Mouse (Mus musculus) ZHBTc4 (cell line): ENCODE measurements around the gene Cldn11.

Experiments
- DNase-seq: peaks from one replicate; pipeline ENCODE4 v3.0.0-alpha.2; 2011; ENCODE audit warnings: low read depth, low spot score

Cldn11 gene

DNA sequence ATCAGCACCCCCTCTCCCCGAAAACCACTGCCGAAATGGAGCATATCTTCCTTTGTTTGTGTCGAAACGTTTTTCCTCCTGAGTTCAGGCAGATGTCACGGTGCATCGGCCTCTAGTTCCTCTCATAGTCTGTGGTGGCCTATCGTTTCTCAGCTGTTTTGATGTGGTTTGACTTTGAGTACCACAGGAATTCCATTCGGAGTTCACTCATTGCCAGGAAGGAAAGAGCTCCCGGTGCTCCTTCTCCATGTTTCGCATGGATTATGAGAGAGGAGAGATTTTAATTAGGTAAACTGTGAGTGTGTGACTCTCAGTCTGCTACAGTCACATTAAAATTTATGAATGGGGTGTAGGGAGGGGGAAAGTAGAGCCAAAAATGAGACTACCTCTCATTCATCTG lies 10.3 kb downstream of the Cldn11 start:
- no peak for DNase-seq

GRCm38 (mm10) chr3:31161336-31161735 lies 11.6 kb downstream of the Cldn11 start:
- no peak for DNase-seq

DNA sequence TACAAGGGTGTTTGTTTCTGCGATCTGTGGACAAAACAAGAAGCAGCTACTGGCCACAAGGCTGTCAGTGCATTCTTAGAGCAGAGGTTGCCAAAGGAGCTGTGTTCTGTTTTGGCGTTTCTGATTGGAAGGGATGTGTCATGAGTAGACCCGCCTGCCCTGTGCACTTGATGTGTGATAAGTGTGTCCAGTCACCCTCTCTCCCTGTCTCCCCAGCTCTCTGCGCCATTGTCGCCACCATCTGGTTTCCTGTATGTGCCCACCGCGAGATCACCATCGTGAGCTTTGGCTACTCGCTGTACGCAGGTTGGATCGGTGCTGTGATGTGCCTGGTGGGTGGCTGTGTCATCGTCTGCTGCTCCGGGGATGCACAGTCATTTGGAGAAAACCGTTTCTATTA lies 13.1 kb downstream of the Cldn11 start:
- DNase-seq, result peak; percentile 29

DNA sequence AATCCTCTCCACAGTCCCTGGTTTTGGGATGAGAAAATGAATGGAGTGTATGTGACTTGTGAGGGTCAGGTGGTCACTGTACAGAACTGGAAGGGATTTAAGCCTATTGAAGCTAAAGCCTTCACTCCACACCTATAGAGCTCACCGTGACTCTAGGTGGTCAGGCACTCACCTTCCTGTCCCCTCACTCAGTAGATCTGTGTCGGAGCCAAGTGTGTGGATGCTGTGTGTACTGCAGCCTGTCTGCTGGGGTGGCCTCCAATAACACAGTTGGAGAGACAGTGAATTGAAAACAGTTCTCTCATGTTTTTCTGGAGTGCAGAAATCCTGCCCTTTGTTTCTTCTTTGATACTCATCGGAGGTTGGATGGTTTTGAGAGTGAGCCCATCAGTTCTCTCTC lies 16.1 kb downstream of the Cldn11 start:
- no peak for DNase-seq

DNA sequence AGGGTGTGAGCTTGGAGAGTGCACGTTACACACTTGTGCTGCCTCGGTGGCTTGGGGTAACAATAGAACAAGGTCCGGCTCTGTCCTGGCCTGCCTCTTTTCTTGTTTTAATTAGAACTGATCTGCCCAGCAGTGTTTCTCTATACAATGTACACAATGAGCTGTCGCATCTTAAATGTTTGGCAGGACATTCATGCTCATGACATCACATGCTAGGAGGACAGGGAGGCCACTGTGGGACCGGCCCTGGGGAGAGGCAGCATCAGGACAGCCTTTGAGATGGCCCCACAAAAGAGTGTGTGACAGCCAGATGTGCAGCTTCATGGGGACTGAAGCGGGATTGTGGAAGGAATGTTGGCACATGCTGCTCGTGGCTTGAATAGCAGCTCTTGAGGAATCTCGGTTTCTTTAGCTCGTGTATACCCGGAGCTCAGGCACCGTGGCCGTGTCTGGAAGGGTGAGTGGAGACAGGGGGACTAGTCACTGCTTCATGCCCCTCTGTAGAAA lies 16.7 kb downstream of the Cldn11 start:
- no peak for DNase-seq

DNA sequence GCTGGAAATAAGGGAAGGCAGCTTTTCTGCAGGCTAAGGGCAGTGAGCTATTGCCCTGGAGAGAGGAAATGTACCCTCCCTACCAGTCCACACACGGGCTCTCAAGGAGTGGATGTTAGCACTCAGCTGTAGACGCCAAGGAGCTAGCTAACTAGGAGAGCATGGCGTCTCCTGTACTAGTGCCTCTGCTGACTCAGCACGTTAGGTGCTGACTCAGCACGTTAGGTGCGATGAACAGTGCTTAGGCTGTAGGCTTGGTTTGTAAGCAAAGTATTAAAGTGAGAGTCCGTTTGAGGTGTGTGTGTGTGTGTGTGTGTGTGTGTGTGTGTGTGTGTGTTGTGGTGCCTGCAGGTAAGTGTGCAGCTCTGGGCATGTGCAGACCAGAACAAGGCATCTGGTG lies 40.6 kb downstream of the Cldn11 start:
- DNase-seq, result no peak

- no peak for DNase-seq
These were observed 41.7 kb downstream of the Cldn11 start for GRCm38 (mm10) chr3:31191402-31191801.

DNA sequence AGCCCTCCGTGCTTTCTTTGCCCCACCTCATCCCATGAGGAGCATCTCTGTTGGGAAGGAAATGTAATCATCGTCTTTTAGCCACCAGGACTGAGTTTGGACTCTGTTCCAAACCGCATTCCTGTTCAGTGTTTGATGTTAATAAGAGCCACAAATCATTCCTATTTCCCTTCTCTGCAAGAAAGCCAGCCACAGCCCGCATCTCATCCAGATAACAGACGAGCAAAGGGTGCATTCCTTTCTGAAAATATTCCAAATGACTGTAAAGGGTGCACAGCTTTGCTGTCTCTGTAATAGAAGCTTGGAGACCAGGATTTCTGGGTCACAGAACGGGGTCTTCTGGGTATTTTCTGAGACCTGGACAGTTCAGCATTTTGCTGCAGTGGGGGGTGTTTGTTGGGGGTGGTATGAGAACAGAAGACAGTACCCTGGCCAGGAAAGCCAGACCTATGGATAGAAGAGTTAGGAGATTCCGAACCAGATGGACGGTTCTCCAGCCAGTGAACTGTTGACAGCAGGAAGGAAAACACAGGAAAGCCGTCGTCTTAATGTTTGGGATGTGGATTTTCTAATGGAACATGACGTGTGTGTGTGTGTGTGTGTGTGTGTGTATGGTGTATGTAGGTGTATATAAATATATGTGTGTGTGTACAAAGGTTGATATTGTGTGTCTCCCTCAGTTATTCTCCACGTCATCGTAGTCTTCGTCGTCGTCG lies 49.6 kb downstream of the Cldn11 start:
- DNase-seq, result no peak

- peak; percentile 54 for DNase-seq
These were observed 54.2 kb downstream of the Cldn11 start for GRCm38 (mm10) chr3:31203947-31204346.

GRCm38 (mm10) chr3:31205167-31205566 lies 55.4 kb downstream of the Cldn11 start:
- DNase-seq, result no peak

DNA sequence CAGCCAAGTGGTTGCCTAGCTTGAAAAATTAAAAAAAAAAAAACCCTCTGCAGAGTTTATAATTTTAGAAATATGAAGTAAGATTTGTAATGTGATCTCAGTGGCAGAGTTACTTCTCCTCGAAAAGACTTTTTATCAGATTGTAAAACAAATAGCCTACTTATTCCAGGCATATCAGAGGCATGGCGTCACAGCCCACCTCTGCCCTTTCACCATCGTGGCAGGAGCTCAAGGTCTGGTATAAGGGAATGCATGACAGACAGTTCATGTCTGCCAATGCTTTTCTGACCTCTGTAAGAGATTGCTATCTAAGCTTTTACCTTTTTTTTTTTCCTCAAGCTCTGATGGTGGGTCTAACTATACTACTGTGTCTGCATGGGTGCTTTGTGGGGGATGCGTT lies 58.3 kb downstream of the Cldn11 start:
- DNase-seq, result no peak

DNA sequence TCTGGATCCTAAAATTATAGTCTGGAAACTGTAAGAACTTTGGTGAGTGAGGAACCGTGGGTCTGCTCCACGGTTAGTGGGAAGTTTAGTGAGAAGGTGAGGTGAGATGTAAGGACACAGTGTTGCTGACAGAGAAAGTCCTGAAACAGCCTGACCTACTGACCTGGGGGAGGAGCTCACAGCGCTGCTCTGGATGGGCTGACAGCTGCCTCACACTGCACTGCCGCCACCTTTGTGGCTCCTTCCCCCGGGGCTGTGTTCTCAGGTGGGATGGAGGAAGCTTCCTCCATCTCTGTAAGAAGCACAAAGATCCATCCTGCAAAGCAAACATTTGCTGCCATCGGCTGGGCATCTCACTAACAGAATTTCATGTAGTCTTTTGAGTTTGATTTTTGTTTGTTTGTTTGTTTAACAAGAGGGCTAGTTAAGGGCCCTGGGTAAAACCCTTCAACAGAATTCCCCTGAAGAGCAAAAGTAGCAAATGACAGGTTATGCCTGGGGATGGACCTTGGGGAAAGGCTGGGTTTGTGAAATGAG lies 58.8 kb downstream of the Cldn11 start:
- no peak for DNase-seq

DNA sequence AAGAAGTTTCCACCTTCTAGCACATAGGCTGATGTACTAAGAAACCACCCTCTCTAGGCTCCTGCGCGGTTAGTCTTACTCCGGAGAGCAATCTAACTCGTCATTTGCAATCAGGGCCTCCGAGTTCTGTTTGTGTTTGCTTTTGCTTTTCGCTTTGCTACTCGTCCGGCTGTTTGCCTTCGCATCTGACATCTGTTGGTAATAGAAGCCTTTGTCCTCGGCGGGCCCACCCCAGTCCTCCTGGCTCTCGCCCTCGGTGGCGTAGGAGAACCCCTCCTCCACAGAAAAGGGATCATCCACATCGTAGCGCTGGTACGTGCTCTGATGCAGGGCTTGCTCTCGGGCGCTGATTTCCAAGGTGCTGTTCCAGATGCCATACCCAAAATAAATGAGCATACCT lies 59.3 kb downstream of the Cldn11 start:
- no peak for DNase-seq

GRCm38 (mm10) chr3:31212205-31213038 lies 62.7 kb downstream of the Cldn11 start:
- no peak for DNase-seq

- DNase-seq, result no peak
These were observed 64.1 kb downstream of the Cldn11 start for GRCm38 (mm10) chr3:31213802-31214201.
